Mouse (Mus musculus) embryo, embryonic 10.5 days (tissue): ENCODE results near the gene Gdf9.

Source experiments
- DNase-seq: peaks from one replicate; pipeline ENCODE4 v3.0.0-alpha.2; 2015; ENCODE audit warnings: low spot score

Gene Gdf9

DNA sequence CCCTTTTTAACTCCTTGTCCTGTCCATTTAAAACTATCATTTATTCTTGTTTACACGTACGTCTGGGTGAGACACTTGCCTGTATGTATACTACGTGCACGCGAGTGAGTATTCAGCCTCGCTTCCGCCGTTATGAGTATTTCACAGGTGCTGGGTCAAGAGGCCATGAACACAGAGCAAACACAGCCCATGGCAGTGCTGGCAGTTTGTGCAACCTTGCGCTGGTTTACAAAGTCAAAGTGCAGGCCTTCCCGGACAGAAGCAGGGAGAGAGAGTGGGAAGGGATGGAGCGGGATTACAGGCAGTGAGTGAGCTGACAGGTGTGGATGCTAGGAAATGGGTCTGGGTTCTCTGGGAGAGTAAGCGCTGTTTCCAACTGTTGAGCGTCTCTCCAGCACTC, 15.4 kb downstream of the Gdf9 start:
- DNase-seq, result no peak

DNA sequence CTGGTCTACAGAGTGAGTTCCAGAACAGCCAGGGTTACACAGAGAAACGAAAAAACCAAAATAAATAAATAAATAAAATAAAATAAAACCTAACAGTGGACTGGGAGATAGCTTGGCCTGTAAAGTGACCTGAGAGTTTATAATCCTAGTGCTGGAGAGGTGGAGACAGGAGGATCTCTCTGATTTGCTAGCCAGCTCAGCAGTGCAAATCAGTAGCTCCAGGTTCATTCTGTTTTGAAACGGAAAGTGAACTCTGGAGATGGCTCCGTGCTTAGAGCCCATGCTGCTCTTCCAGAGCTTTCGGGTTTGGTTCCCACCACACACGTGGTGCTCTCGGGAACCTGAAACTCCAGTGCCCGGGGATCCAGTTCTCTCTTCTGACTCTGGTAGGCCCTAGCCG, 17.2 kb downstream of the Gdf9 start:
- no peak for DNase-seq

DNA sequence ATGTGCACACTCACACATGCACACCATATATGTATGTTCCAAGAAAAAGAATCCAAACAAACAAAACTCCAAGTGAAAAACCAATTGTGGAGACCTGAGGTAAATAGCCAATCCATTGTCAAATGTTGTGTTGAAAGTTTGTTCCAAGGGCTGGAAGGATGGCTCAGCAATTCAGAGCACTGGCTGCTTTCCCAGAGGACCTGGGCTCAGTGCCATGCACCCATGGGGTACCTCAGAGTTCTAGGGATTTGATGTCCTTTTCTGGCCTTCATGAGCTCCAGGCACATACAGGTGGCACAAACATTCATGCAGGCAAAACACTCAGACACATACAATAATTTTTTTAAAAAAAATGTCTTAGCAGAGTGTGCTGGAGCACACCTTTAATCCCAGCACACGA, 17.7 kb downstream of the Gdf9 start:
- no peak for DNase-seq

- DNase-seq, result no peak
Observed at GRCm38 (mm10) chr11:53450070-53450705, 19.4 kb downstream of the Gdf9 start.

- no peak for DNase-seq
Observed at GRCm38 (mm10) chr11:53451361-53451760, 20.5 kb downstream of the Gdf9 start.

DNA sequence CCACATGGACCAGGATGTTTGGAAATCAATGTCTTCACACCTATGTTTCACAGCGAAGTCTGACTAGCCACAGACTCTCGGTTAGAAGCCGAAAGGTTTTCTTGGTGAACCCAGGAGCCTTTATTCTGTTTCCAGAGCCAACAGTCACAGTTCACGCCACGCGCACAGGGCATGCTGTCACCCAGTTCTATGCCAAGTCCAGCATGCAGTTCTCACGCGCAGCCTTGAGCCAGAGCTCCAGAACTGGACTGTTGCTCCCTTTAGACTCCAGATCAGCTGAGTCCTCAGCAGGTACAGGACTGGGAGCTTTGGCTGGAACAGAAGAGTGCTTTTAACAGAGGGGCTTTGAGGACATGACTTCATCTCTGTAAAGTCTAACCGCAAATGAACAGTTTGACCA, 21.6 kb downstream of the Gdf9 start:
- DNase-seq, result no peak

DNA sequence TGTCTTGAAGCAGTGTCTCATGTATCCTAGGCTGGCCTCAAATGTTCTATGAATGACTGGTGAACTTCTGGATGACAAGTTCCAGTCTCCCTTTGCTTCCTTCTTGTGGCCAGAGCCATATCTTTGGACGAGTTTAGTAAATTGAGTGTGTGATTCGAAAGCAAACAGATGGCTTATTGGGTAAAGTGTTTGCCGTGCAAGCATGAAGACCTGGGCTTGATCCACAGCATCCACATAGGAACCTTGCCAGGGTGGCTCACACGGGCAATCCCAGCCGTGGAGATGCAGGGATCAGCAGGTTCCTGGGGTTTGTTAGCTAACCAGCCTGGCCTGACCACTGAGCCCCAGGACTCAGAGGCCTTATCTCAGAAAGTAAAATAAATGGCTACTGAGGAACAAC, 22.2 kb downstream of the Gdf9 start:
- no peak for DNase-seq

GRCm38 (mm10) chr11:53456474-53457371, 25.9 kb downstream of the Gdf9 start, which contains the start of the genes Gm10447 and Shroom1:
TSS of gene Gm10447 (minus strand) at chr11:53457110.
TSS of gene Shroom1 (plus strand) at chr11:53457205.
- DNase-seq, result peak; percentile 76

DNA sequence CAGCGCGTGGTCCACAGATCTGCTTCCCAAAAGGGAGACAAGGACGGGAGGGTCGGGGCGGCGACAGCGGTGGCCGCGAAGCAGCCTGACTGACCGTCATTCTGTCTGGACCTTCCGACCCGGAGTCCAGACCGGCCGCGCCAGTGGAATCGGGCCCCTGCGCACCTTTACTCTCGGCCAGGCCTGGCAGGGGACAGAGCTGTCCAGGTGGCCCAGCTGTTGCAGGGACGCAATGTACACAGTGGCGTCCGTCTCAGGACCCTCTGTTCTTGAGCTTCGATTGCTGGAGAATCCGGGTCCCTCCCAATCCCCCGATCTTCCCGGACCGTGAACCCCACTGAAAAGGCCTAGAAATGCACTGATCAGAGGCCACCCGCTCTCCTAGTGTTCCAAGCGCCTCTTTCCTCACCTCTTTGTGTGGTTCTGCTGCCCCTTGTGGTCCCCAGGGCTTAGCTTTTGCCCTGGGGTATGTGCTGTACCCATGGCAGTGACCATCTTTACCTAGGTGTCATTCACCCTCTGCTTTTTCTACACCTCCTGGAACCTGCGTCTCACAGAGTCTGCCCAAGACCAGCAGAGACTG, 26.6 kb downstream of the Gdf9 start:
- DNase-seq, result peak; percentile 55

DNA sequence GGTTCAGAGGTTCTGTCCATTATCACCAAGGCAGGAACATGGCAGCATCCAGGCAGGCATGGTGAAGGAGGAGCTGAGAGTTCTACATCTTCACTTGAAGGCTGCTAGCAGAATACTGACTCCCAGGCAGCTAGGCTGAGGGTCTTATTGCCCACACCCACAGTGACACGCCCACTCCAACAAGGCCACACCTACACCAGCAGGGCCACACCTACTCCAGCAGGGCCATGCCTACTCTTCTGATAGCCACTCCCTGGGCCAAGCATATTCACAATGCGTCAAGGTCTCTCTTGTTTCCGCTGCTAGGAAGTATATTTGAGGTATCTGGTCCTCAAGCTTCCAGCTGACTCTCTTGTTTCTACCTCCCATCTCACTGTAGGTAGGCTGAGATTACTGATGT, 28.2 kb downstream of the Gdf9 start:
- DNase-seq, result no peak

DNA sequence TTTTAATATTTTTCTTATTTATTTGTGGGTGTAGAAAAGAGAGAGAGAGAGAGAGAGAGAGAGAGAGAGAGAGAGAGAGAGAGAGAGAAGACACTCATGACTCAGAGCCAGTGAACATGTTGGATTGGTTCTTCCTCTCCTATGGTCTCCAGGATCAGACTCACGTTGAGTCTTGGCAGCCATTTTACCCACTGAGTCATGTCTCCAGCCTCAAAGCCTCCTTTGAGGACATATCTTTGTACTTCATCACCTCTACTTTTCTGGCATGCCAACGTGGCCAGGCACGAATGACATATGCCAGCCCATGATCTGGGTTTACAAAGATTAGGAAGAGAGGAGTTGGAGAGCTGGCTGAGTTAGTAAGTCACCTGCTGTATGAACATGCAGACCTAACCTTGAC, 29.4 kb downstream of the Gdf9 start:
- DNase-seq, result no peak

GRCm38 (mm10) chr11:53461727-53462126, 30.9 kb downstream of the Gdf9 start:
- no peak for DNase-seq

DNA sequence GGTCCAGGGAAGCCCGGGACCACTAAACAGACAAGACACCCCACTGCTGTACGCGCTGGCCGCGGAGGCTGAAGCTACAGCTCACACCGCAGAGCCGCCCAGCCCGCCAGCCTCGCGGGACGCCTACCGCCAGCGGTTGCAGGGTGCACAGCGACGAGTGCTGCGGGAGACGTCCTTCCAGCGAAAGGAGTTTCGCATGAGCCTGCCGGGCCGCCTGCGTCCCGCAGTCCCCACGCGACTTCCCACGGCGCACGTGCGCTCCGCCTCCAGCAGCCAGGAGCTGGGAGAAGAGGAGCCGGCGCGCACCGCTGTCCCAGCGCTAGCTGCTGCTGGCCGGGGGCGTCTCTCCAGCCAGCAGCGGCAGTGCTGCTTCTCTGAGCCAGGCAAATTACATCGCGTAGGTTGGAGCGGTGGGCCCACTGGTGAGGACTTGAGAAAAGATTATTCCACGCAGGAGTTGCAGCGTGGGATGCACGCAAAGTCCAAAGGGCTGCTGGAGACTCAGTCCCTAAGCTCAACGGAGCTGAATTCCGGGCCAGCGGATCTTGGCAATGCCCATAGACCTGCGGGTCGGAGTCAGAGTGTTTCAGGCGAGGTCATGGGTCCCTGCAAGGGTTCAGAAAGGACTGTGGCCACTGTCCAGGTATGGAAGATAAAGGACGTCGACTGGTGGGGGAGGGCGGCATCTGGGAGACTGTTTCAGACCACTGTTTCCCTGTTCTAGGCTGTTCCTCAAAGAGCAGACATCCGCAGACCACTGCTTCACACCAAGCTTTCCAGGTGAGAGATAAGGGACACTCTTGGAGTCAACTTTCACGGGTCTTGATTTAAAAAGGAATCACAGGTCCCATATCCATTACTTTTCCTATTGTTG, 33.0 kb downstream of the Gdf9 start:
- peak; percentile 52 for DNase-seq

DNA sequence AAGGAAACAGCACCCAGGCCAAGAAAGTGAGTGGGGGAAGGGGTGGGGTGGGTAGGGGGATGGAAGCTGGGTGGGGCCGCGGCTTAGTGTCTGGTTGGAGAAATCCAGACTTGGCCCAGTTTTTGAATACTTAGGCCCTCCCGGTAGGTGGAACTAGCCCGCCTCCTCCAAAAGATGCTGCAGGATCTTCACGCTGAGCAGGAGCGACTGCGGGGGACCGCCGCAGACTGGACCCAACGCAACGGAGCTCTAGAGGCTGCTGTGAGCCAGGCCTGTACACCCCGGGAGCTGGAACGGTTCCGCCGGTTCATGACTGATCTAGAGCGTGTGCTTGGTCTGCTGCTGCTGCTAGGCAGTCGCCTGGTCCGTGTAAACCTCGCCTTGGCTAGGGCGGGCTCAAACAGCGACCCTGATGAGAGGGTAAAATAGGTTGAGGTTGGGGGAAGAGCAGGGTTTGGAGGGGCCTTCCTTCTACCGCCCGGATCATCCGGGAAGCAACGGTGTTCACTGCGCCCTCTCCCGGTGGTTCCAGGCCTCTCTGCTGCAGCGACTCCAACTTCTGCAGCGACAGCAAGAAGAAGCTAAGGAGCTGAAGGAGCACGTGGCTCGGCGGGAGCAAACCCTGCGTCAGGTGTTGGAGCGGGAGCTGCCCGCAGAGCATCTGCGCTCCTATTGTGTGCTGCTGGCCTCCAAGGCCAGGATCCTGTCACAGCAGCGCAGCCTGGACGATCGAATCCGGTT, 35.6 kb downstream of the Gdf9 start:
- peak; percentile 90 for DNase-seq

- no peak for DNase-seq
Observed at GRCm38 (mm10) chr11:53469294-53469967, 38.6 kb downstream of the Gdf9 start.

GRCm38 (mm10) chr11:53469968-53470695, 39.3 kb downstream of the Gdf9 start, which contains the start of gene Gm9837:
TSS of gene Gm9837 (minus strand) at chr11:53470479.
- peak; percentile 97 for DNase-seq

DNA sequence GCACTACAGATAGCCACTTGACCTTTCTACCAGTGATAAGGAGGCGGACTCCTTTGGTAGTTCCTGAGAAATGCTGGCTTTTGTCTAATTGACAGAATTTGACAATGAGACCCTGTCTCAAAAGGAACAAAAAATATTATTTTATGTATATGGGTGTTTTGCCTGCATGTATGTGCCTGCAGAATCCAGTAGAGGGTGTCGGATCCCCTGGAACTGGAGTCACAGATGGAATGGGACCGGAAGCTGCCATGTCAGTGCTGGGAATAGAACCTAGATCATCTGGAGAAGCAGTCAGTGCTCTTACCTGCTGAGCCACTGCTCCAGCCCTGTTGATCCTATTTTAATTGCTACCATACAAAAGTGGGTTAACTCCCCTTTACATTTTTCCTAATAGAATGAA, 41.9 kb downstream of the Gdf9 start:
- no peak for DNase-seq

GRCm38 (mm10) chr11:53475620-53476019, 44.8 kb downstream of the Gdf9 start:
- no peak for DNase-seq

GRCm38 (mm10) chr11:53477833-53478232, 47.0 kb downstream of the Gdf9 start:
- peak; percentile 53 for DNase-seq
